Mouse (Mus musculus): ENCODE results near the gene Serpina3i. TPM values are rescaled to one million over a fixed set of nuclear protein-coding genes. Genes with fewer than 3 reads are reported as not detected.

Gene Serpina3i
- 0.53 TPM in 1 of 2 replicates, not detected in the other for polyA plus RNA-seq (2014; fragmentation: Nextera tagmentation; extraction: Ambion mirVana)

DNA sequence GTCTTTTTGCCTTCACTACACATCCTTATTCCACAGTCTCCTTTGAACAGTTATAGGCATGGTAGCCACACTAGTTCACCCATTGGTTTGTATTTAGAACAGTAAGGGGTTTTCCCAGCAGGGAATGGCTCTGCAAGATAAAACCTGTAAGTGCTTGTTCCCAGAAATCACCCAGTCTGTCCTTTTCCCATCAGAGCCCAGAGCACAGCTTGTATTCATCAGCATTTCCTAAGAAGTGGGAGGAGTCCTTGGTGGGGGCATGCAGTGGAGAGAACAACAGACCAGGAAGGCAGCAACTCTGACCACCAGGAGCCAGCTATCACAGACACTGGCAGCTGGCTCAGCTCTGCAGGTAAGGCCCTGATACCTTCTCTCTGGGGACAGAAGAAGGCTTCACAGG is at the start of gene Serpina3i:
Serpina3i (plus strand) TSS at position 260 of the 400 bp plus-strand sequence.
- ATAC-seq (ENCODE audit: insufficient number of reproducible peaks, insufficient read depth, low FRiP score, low read depth) = no peak
- Histone ChIP-seq H3K27ac (replicated peaks in 1 of 2; ENCODE audit: control insufficient read depth in 1 of 2, insufficient read depth in 1 of 2, low read depth in 2 of 2, low read length in 2 of 2) (no peak within 1 kb of the TSS), H3K4me2 (ENCODE audit: low read length) (no peak within 1 kb of the TSS), H3K27me3 (ENCODE audit: control insufficient read depth, insufficient read depth, low read length) (no peaks in the 10 kb centered on the region), H3K9ac (ENCODE audit: low read length) (no peak within 1 kb of the TSS), H3K4me3 (ENCODE audit: control insufficient read depth in 1 of 2, insufficient read depth in 1 of 2, low read depth in 1 of 2, low read length in 2 of 2) (no peak within 1 kb of the TSS), H3K9me3 (ENCODE audit: control insufficient read depth, low read length) (no peaks in the 10 kb centered on the region), H3K4me1 (ENCODE audit: control insufficient read depth in 2 of 2, insufficient read depth in 2 of 2, low read length in 2 of 2) (peaks cover 4 to 5% of the 10 kb centered on the region in 2 experiments; a peak in 2 of 4 replicates), H3K36me3 (ENCODE audit: control insufficient read depth, insufficient read depth, low read length) (no peaks in the 10 kb centered on the region)

DNA sequence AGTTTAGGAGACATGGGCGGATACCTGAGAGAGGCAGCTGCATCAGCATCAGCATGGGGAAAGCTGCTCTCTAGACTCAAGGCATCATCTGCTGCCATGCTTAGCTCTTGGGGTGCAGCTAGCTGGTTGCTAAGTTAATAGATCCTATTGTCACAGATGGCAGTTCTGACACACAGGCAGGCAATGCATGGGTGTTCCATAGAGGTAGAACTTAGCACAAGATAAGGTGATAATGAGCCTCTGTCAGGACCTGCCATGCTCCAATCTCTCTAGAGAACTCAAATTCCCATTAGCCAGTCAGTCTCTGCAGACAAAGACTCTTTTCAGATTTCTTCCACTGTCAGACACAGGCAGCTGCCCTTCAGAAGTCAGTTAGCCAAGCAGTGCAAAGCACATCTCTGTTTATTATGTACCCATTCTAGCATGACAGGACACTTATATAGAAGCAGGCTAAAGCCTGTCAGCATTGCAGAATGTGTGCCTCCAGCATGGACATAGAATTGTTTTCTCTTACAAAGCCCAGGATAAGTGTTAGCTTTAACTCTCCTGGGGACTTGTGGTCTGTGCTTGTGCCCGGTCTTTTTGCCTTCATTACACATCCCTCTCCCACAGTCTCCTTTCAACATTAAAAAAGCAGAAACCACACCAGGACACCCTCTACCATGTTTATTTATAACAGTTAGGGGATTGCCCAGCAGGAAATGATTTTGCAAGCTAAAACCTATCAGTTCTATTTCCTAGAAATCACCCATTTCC is 49.1 kb upstream of the Serpina3i start:
- 70% methylated on average over 2 of the region's 2 CpGs for WGBS

GRCm38 (mm10) chr12:104214445-104214753 is 48.5 kb upstream of the Serpina3i start, which contains the start of gene Serpina3f:
Gene Serpina3f (plus strand): TSS chr12:104214544.
- no peaks in the 10 kb centered on the region for H3K4me1 ChIP-seq (ENCODE audit: control insufficient read depth in 2 of 2, insufficient read depth in 2 of 2, low read length in 2 of 2)
- no peaks in the 10 kb centered on the region for H3K9me3 ChIP-seq (ENCODE audit: control insufficient read depth, low read length)
- H3K4me3 ChIP-seq (ENCODE audit: control insufficient read depth in 1 of 2, insufficient read depth in 1 of 2, low read depth in 1 of 2, low read length in 2 of 2) = no peak within 1 kb of the TSS
- H3K4me2 ChIP-seq (ENCODE audit: low read length) = no peak within 1 kb of the TSS
- no peaks in the 10 kb centered on the region for H3K36me3 ChIP-seq (ENCODE audit: control insufficient read depth, insufficient read depth, low read length)
- 76% methylated on average over 1 of the region's 1 CpGs for WGBS
- H3K9ac ChIP-seq (ENCODE audit: low read length) = no peak within 1 kb of the TSS
- no peaks in the 10 kb centered on the region for H3K27me3 ChIP-seq (ENCODE audit: control insufficient read depth, insufficient read depth, low read length)
- ATAC-seq (ENCODE audit: insufficient number of reproducible peaks, insufficient read depth, low FRiP score, low read depth) = no peak
- no peak within 1 kb of the TSS for H3K27ac ChIP-seq (replicated peaks in 1 of 2; ENCODE audit: control insufficient read depth in 1 of 2, insufficient read depth in 1 of 2, low read depth in 2 of 2, low read length in 2 of 2)

More for the DNA sequence above, 49.1 kb upstream of the Serpina3i start:
- Histone ChIP-seq H3K4me3 (ENCODE audit: control insufficient read depth in 1 of 2, insufficient read depth in 1 of 2, low read depth in 1 of 2, low read length in 2 of 2) (no peak overlapping the region), H3K36me3 (ENCODE audit: control insufficient read depth, insufficient read depth, low read length) (no peaks in the 10 kb centered on the region), H3K4me2 (ENCODE audit: low read length) (no peak overlapping the region), H3K27me3 (ENCODE audit: control insufficient read depth, insufficient read depth, low read length) (no peaks in the 10 kb centered on the region), H3K9ac (ENCODE audit: low read length) (no peak overlapping the region), H3K9me3 (ENCODE audit: control insufficient read depth, low read length) (no peaks in the 10 kb centered on the region), H3K4me1 (ENCODE audit: control insufficient read depth in 2 of 2, insufficient read depth in 2 of 2, low read length in 2 of 2) (no peaks in the 10 kb centered on the region), H3K27ac (replicated peaks in 1 of 2; ENCODE audit: control insufficient read depth in 1 of 2, insufficient read depth in 1 of 2, low read depth in 2 of 2, low read length in 2 of 2) (no peak overlapping the region)
- no peak for ATAC-seq (ENCODE audit: insufficient number of reproducible peaks, insufficient read depth, low FRiP score, low read depth)

GRCm38 (mm10) chr12:104215249-104215648 is 47.7 kb upstream of the Serpina3i start:
- H3K9ac ChIP-seq (ENCODE audit: low read length) = no peak overlapping the region
- no peak overlapping the region for H3K4me3 ChIP-seq (ENCODE audit: control insufficient read depth in 1 of 2, insufficient read depth in 1 of 2, low read depth in 1 of 2, low read length in 2 of 2)
- no peaks in the 10 kb centered on the region for H3K36me3 ChIP-seq (ENCODE audit: control insufficient read depth, insufficient read depth, low read length)
- no peaks in the 10 kb centered on the region for H3K9me3 ChIP-seq (ENCODE audit: control insufficient read depth, low read length)
- no peak overlapping the region for H3K27ac ChIP-seq (replicated peaks in 1 of 2; ENCODE audit: control insufficient read depth in 1 of 2, insufficient read depth in 1 of 2, low read depth in 2 of 2, low read length in 2 of 2)
- no peaks in the 10 kb centered on the region for H3K27me3 ChIP-seq (ENCODE audit: control insufficient read depth, insufficient read depth, low read length)
- WGBS = 78% methylated on average over 1 of the region's 1 CpGs
- ATAC-seq (ENCODE audit: insufficient number of reproducible peaks, insufficient read depth, low FRiP score, low read depth) = no peak
- no peaks in the 10 kb centered on the region for H3K4me1 ChIP-seq (ENCODE audit: control insufficient read depth in 2 of 2, insufficient read depth in 2 of 2, low read length in 2 of 2)
- no peak overlapping the region for H3K4me2 ChIP-seq (ENCODE audit: low read length)

DNA sequence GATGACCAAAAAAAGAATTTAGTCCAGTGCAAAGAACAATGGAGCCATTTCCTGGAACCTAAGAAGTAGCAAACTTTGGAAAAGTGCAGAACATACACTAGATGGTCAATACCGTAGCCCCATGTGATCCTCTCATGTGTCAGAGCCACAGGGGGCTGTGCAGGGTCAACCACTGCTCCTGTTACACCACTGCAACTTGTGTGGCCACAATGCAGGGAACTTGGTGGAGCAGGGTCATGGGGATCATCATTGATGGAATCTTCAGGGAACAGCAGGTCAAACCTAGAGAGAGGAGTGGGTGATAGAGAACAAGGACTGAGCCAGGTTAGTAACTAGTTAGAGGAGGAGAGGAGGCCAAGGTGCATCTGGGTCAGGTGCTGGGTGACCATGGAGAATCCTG is 41.3 kb upstream of the Serpina3i start:
- Histone ChIP-seq H3K9ac (ENCODE audit: low read length) (no peak overlapping the region), H3K27me3 (ENCODE audit: control insufficient read depth, insufficient read depth, low read length) (no peaks in the 10 kb centered on the region), H3K36me3 (ENCODE audit: control insufficient read depth, insufficient read depth, low read length) (no peaks in the 10 kb centered on the region), H3K27ac (replicated peaks in 1 of 2; ENCODE audit: control insufficient read depth in 1 of 2, insufficient read depth in 1 of 2, low read depth in 2 of 2, low read length in 2 of 2) (no peak overlapping the region), H3K9me3 (ENCODE audit: control insufficient read depth, low read length) (no peaks in the 10 kb centered on the region), H3K4me2 (ENCODE audit: low read length) (no peak overlapping the region), H3K4me3 (ENCODE audit: control insufficient read depth in 1 of 2, insufficient read depth in 1 of 2, low read depth in 1 of 2, low read length in 2 of 2) (no peak overlapping the region), H3K4me1 (ENCODE audit: control insufficient read depth in 2 of 2, insufficient read depth in 2 of 2, low read length in 2 of 2) (no peaks in the 10 kb centered on the region)
- no peak for ATAC-seq (ENCODE audit: insufficient number of reproducible peaks, insufficient read depth, low FRiP score, low read depth)
- WGBS = 75% methylated on average over 1 of the region's 1 CpGs

GRCm38 (mm10) chr12:104223690-104224089 is 39.2 kb upstream of the Serpina3i start:
- no peak for ATAC-seq (ENCODE audit: insufficient number of reproducible peaks, insufficient read depth, low FRiP score, low read depth)
- WGBS = 44% methylated on average over 1 of the region's 1 CpGs
- H3K27ac ChIP-seq (replicated peaks in 1 of 2; ENCODE audit: control insufficient read depth in 1 of 2, insufficient read depth in 1 of 2, low read depth in 2 of 2, low read length in 2 of 2) = no peak overlapping the region
- H3K4me3 ChIP-seq (ENCODE audit: control insufficient read depth in 1 of 2, insufficient read depth in 1 of 2, low read depth in 1 of 2, low read length in 2 of 2) = no peak overlapping the region
- H3K4me2 ChIP-seq (ENCODE audit: low read length) = no peak overlapping the region
- H3K9ac ChIP-seq (ENCODE audit: low read length) = no peak overlapping the region
- no peaks in the 10 kb centered on the region for H3K4me1 ChIP-seq (ENCODE audit: control insufficient read depth in 2 of 2, insufficient read depth in 2 of 2, low read length in 2 of 2)
- no peaks in the 10 kb centered on the region for H3K36me3 ChIP-seq (ENCODE audit: control insufficient read depth, insufficient read depth, low read length)
- no peaks in the 10 kb centered on the region for H3K9me3 ChIP-seq (ENCODE audit: control insufficient read depth, low read length)
- no peaks in the 10 kb centered on the region for H3K27me3 ChIP-seq (ENCODE audit: control insufficient read depth, insufficient read depth, low read length)

GRCm38 (mm10) chr12:104224598-104225300 is 38.2 kb upstream of the Serpina3i start:
- H3K9me3 ChIP-seq (ENCODE audit: control insufficient read depth, low read length) = no peaks in the 10 kb centered on the region
- no peak for ATAC-seq (ENCODE audit: insufficient number of reproducible peaks, insufficient read depth, low FRiP score, low read depth)
- H3K27ac ChIP-seq (replicated peaks in 1 of 2; ENCODE audit: control insufficient read depth in 1 of 2, insufficient read depth in 1 of 2, low read depth in 2 of 2, low read length in 2 of 2) = no peak overlapping the region
- WGBS = 55% methylated on average over 7 of the region's 7 CpGs
- H3K27me3 ChIP-seq (ENCODE audit: control insufficient read depth, insufficient read depth, low read length) = no peaks in the 10 kb centered on the region
- H3K4me1 ChIP-seq (ENCODE audit: control insufficient read depth in 2 of 2, insufficient read depth in 2 of 2, low read length in 2 of 2) = no peaks in the 10 kb centered on the region
- no peaks in the 10 kb centered on the region for H3K36me3 ChIP-seq (ENCODE audit: control insufficient read depth, insufficient read depth, low read length)
- no peak overlapping the region for H3K4me2 ChIP-seq (ENCODE audit: low read length)
- H3K4me3 ChIP-seq (ENCODE audit: control insufficient read depth in 1 of 2, insufficient read depth in 1 of 2, low read depth in 1 of 2, low read length in 2 of 2) = no peak overlapping the region
- no peak overlapping the region for H3K9ac ChIP-seq (ENCODE audit: low read length)

Measured in heart, embryonic 14.5 days (tissue).